Mouse (Mus musculus) gastrocnemius, postnatal 36 days (tissue): ENCODE data around the gene Pou1f1. TPM values are rescaled to one million over a fixed set of nuclear protein-coding genes. Genes with fewer than 3 reads are reported as not detected.

Experiments used
- DNase-seq, 2 experiments: peaks; one replicate each; pipeline ENCODE4 v3.0.0; 2022
- intact Hi-C: fragments of 180-260 bp; cut with DNase I; formaldehyde crosslinking; loops from one replicate; pipeline ENCODE4 v1.15.1; 2025
- total RNA-seq, 2 experiments: library from RNA; stranded (reverse); gene quantifications; 2 replicates each; pipeline ENCODE4 v1.2.3; 2021

The Pou1f1 gene
- total RNA-seq, 2 experiments from 2014 or later = not detected

GRCm38 (mm10) chr16:65562864-65563206, 42.5 kb downstream of the Pou1f1 start:
- intact Hi-C loops = no loop called here
- DNase-seq = no peak

GRCm38 (mm10) chr16:65564306-65564705, 44.0 kb downstream of the Pou1f1 start:
- DNase-seq = no peak
- intact Hi-C loops = no loop called here

GRCm38 (mm10) chr16:65564951-65565350, 44.6 kb downstream of the Pou1f1 start:
- DNase-seq = no peak
- intact Hi-C loops = no loop called here

GRCm38 (mm10) chr16:65568853-65569252, 48.5 kb downstream of the Pou1f1 start:
- intact Hi-C loops = no loop called here

GRCm38 (mm10) chr16:65577298-65578029, 57.2 kb downstream of the Pou1f1 start:
- DNase-seq = no peak
- intact Hi-C loops = no loop called here

More at GRCm38 (mm10) chr16:65568853-65569252, 48.5 kb downstream of the Pou1f1 start:
- DNase-seq = no peak

Other genes starting within 250 kb of the Pou1f1 start
- gene Chmp2b, start 42.2 kb downstream of the Pou1f1 start, total RNA-seq = 10 to 100 TPM; 28.2 to 30.4 TPM